Mouse (Mus musculus) hindbrain, embryonic 15.5 days (tissue): ENCODE results near the gene Aldh9a1. TPM values are rescaled to one million over a fixed set of nuclear protein-coding genes. Genes with fewer than 3 reads are reported as not detected.

Experiments used
- ATAC-seq: fragments of 200-750 bp; cut with Nextera tagmentation; 2 replicates; pipeline ENCODE4 v1.8.0; 2017; ENCODE audit warnings: low read depth, moderate number of reproducible peaks, moderate TSS enrichment; ENCODE audit not compliant: low FRiP score
- H3K27ac ChIP-seq: fragments of 300-500 bp; sonication (generic); replicated peaks from 2 replicates; pipeline ENCODE4 v1.5.1; 2015; ENCODE audit warnings: mild to moderate bottlenecking, inconsistent platforms
- H3K27me3 ChIP-seq: fragments of 300-500 bp; sonication (generic); 2 replicates; pipeline ENCODE4 v1.6.1; 2015; ENCODE audit warnings: control low read depth, inconsistent platforms
- H3K36me3 ChIP-seq: fragments of 300-500 bp; sonication (generic); 2 replicates; pipeline ENCODE4 v1.6.1; 2015; ENCODE audit warnings: control low read depth, inconsistent platforms
- H3K4me1 ChIP-seq: fragments of 300-500 bp; sonication (generic); replicated peaks from 2 replicates; pipeline ENCODE4 v1.6.1; 2015; ENCODE audit warnings: control low read depth, inconsistent platforms
- H3K4me2 ChIP-seq: fragments of 300-500 bp; sonication (generic); 2 replicates; pipeline ENCODE4 v1.6.1; 2015; ENCODE audit warnings: moderate library complexity, mild to moderate bottlenecking, inconsistent platforms
- H3K4me3 ChIP-seq: fragments of 300-500 bp; sonication (generic); 2 replicates; pipeline ENCODE4 v1.5.1; 2015; ENCODE audit warnings: mild to moderate bottlenecking, inconsistent platforms
- H3K9ac ChIP-seq: fragments of 300-500 bp; sonication (generic); 2 replicates; pipeline ENCODE4 v1.6.1; 2015; ENCODE audit warnings: inconsistent platforms
- H3K9me3 ChIP-seq: fragments of 300-500 bp; sonication (generic); 2 replicates; pipeline ENCODE4 v1.6.1; 2016; ENCODE audit warnings: control low read depth, inconsistent platforms
- WGBS: fragments of 180-500 bp; shearing (Covaris S2); methylation state at CpG from one replicate; pipeline ENCODE4 v1.1.7; 2015; 5-methylcytosine and 5-hydroxymethylcytosine counted together
- microRNA-seq: library from miRNA; unstranded; fragments of <30 nt; microRNA quantifications from one replicate; pipeline ENCODE4, GENCODE M21; 2016
- polyA plus RNA-seq: library from polyadenylated mRNA; unstranded; fragments of >200 nt; fragmentation: Nextera tagmentation; extraction: Ambion mirVana; gene quantifications from 2 replicates; pipeline ENCODE4 v1.2.1, GENCODE M21; 2015

Gene Aldh9a1
- polyA plus RNA-seq, 1 experiment from 2014 or later, result 34.9 TPM

GRCm38 (mm10) chr1:167414846-167415245, 65.1 kb downstream of the Aldh9a1 start:
- Histone ChIP-seq H3K4me2 (no peak overlapping the region), H3K9ac (no peak overlapping the region), H3K27ac (no peak overlapping the region), H3K36me3 (no peaks in the 10 kb centered on the region), H3K4me1 (no peaks in the 10 kb centered on the region), H3K27me3 (no peaks in the 10 kb centered on the region), H3K9me3 (no peaks in the 10 kb centered on the region), H3K4me3 (no peak overlapping the region)
- WGBS, result 4% methylated on average over 7 of the region's 7 CpGs
- no peak for ATAC-seq

Small RNA genes lying within 50 kb of the gene (microRNA-seq; reads per million reads assigned to microRNA genes)
- 0.87 reads per million for gene Gm25911

Other genes with a start within 250 kb of the Aldh9a1 start
- 52.5 and 53.2 TPM in 2 replicates for gene Uck2, start 64.7 kb upstream of the Aldh9a1 start, polyA plus RNA-seq
- 68.3 and 69.8 TPM in 2 replicates for gene Tmco1, start 41.6 kb upstream of the Aldh9a1 start, polyA plus RNA-seq
- gene Mgst3, start 43.9 kb downstream of the Aldh9a1 start, polyA plus RNA-seq, result 172 and 178 TPM in 2 replicates
- gene Lrrc52, start 116.8 kb downstream of the Aldh9a1 start, polyA plus RNA-seq, result 0.14 TPM in 1 of 2 replicates, not detected in the other
- gene Rxrg, start 248.4 kb downstream of the Aldh9a1 start, polyA plus RNA-seq, result 12.6 and 15.8 TPM in 2 replicates